Mouse (Mus musculus) CH12.LX (cell line): ENCODE measurements at regions not wholly inside any gene's neighbourhood (a gene's known extent, or its start where the extent isn't known, plus 50 kb on each side); places are given as distances from the start of the nearest gene placed in this dataset.

Experiments used
- DNase-seq: peaks from one replicate; pipeline ENCODE4 v3.0.0-alpha.2; 2013; ENCODE audit errors: extremely low read depth
- H3K27ac ChIP-seq: 2 replicates; pipeline ENCODE4 v1.5.1; 2012; ENCODE audit warnings: low read depth, mild to moderate bottlenecking, control low read depth, moderate library complexity; ENCODE audit not compliant: insufficient read depth
- H3K27me3 ChIP-seq: replicated peaks from 2 replicates; pipeline ENCODE3; 2012; ENCODE audit warnings: inconsistent platforms
- H3K36me3 ChIP-seq, 2 experiments: replicated peaks in 1 of 2; 2 replicates each; pipeline versions ENCODE3 to v1.6.1; 2012; ENCODE audit warnings: inconsistent platforms in 1 of 2, low read length in 1 of 2, mild to moderate bottlenecking in 1 of 2, mixed read lengths in 1 of 2, moderate library complexity in 1 of 2; ENCODE audit not compliant: control insufficient read depth in 1 of 2, insufficient read depth in 1 of 2
- H3K4me1 ChIP-seq, 2 experiments: 2 replicates each; pipeline ENCODE4 v1.6.1; 2012; ENCODE audit warnings: inconsistent platforms in 1 of 2, moderate library complexity in 1 of 2; ENCODE audit not compliant: insufficient read depth in 2 of 2, control insufficient read depth in 1 of 2
- H3K4me2 ChIP-seq: 2 replicates; pipeline ENCODE4 v1.6.1; 2012; ENCODE audit warnings: low read depth, mild to moderate bottlenecking, control low read depth; ENCODE audit not compliant: poor library complexity, insufficient read depth, severe bottlenecking
- H3K4me3 ChIP-seq, 3 experiments: fragments of 150-350 bp in 1 of 3; sonication (generic) in 1 of 3; replicated peaks in 1 of 3; 2 replicates each; pipeline versions ENCODE3 to v1.5.1; 2011 to 2012; ENCODE audit warnings: low read depth in 2 of 3, low read length in 2 of 3, mild to moderate bottlenecking in 2 of 3, moderate library complexity in 2 of 3, control low read depth in 1 of 3, improper control_type of control experiment in 1 of 3, inconsistent platforms in 1 of 3, mixed read lengths in 1 of 3; ENCODE audit not compliant: poor library complexity in 1 of 3
- H3K79me2 ChIP-seq: replicated peaks from 2 replicates; pipeline ENCODE4 v1.6.1; 2012; ENCODE audit warnings: mild to moderate bottlenecking, moderate library complexity; ENCODE audit not compliant: control insufficient read depth, poor library complexity, insufficient read depth, severe bottlenecking; ENCODE audit errors: extremely low read depth
- H3K9ac ChIP-seq: 2 replicates; pipeline ENCODE4 v1.6.1; 2012; ENCODE audit warnings: low read depth, mild to moderate bottlenecking, control low read depth, moderate library complexity; ENCODE audit not compliant: insufficient read depth
- H3K9me3 ChIP-seq: replicated peaks from 2 replicates; pipeline ENCODE3; 2012; ENCODE audit warnings: low read length, inconsistent platforms, mixed read lengths
- BHLHE40 ChIP-seq: IDR thresholded peaks from 2 replicates; pipeline ENCODE4 v1.6.1; 2011; ENCODE audit warnings: mild to moderate bottlenecking, low read depth, low read length, improper control_type of control experiment
- CHD1 ChIP-seq: IDR thresholded peaks from 2 replicates; pipeline ENCODE4 v1.6.1; 2012; ENCODE audit warnings: low read depth, low read length, improper control_type of control experiment, inconsistent platforms
- E2F4 ChIP-seq: IDR thresholded peaks from 2 replicates; pipeline ENCODE4 v1.6.1; 2011; ENCODE audit warnings: low read depth, low read length, improper control_type of control experiment; ENCODE audit not compliant: insufficient replicate concordance
- ELF1 ChIP-seq: IDR thresholded peaks from 2 replicates; pipeline ENCODE4 v1.6.1; 2014; ENCODE audit warnings: low read depth, mild to moderate bottlenecking, inconsistent platforms, low read length, improper control_type of control experiment
- EP300 ChIP-seq: IDR thresholded peaks from 2 replicates; pipeline ENCODE4 v1.6.1; 2011; ENCODE audit warnings: low read length, improper control_type of control experiment
- ETS1 ChIP-seq: conservative IDR thresholded peaks from 2 replicates; pipeline ENCODE4 v1.6.1; 2012; ENCODE audit warnings: low read depth, mild to moderate bottlenecking, inconsistent platforms, low read length, improper control_type of control experiment, moderate library complexity
- GABPA ChIP-seq: IDR thresholded peaks from 2 replicates; pipeline ENCODE4 v1.6.1; 2012; ENCODE audit warnings: low read depth, low read length, improper control_type of control experiment, inconsistent platforms; ENCODE audit not compliant: insufficient replicate concordance
- HCFC1 ChIP-seq: IDR thresholded peaks from 2 replicates; pipeline ENCODE4 v1.6.1; 2012; ENCODE audit warnings: low read depth, mild to moderate bottlenecking, inconsistent platforms, low read length, improper control_type of control experiment
- IRF4 ChIP-seq: IDR thresholded peaks from 2 replicates; pipeline ENCODE4 v1.6.1; 2014; ENCODE audit warnings: low read depth, mild to moderate bottlenecking, inconsistent platforms, low read length, improper control_type of control experiment
- JUN ChIP-seq: IDR thresholded peaks from 2 replicates; pipeline ENCODE4 v1.6.1; 2011; ENCODE audit warnings: low read depth, mild to moderate bottlenecking, low read length, improper control_type of control experiment, moderate library complexity; ENCODE audit not compliant: insufficient read depth
- JUND ChIP-seq: conservative IDR thresholded peaks from 2 replicates; pipeline ENCODE4 v1.6.1; 2011; ENCODE audit warnings: low read depth, low read length, improper control_type of control experiment
- KAT2A ChIP-seq: IDR thresholded peaks from 2 replicates; pipeline ENCODE4 v1.6.1; 2012; ENCODE audit warnings: low read length, improper control_type of control experiment, inconsistent platforms; ENCODE audit not compliant: insufficient replicate concordance
- MAFK ChIP-seq: IDR thresholded peaks from 2 replicates; pipeline ENCODE4 v1.6.1; 2011; ENCODE audit warnings: low read length, improper control_type of control experiment; ENCODE audit not compliant: insufficient replicate concordance
- MAX ChIP-seq: IDR thresholded peaks from 2 replicates; pipeline ENCODE4 v1.6.1; 2011; ENCODE audit warnings: low read length, improper control_type of control experiment
- MAZ ChIP-seq: IDR thresholded peaks from 2 replicates; pipeline ENCODE4 v1.6.1; 2012; ENCODE audit warnings: low read depth, mild to moderate bottlenecking, inconsistent platforms, low read length, improper control_type of control experiment, moderate library complexity
- MEF2A ChIP-seq: IDR thresholded peaks from 2 replicates; pipeline ENCODE4 v1.6.1; 2014; ENCODE audit warnings: low read depth, mild to moderate bottlenecking, inconsistent platforms, low read length, improper control_type of control experiment, borderline replicate concordance
- NRF1 ChIP-seq: IDR thresholded peaks from 2 replicates; pipeline ENCODE4 v1.6.1; 2014; ENCODE audit warnings: low read depth, mild to moderate bottlenecking, inconsistent platforms, low read length, improper control_type of control experiment, moderate library complexity
- PAX5 ChIP-seq: IDR thresholded peaks from 2 replicates; pipeline ENCODE4 v1.6.1; 2012; ENCODE audit warnings: low read length, inconsistent platforms, mixed read lengths
- POLR2AphosphoS2 ChIP-seq: IDR thresholded peaks from 2 replicates; pipeline ENCODE4 v1.6.1; 2011; ENCODE audit warnings: low read depth, low read length, improper control_type of control experiment
- RAD21 ChIP-seq: IDR thresholded peaks from 2 replicates; pipeline ENCODE4 v1.6.1; 2011; ENCODE audit warnings: low read depth, mild to moderate bottlenecking, low read length, improper control_type of control experiment, moderate library complexity
- SIN3A ChIP-seq: IDR thresholded peaks from 2 replicates; pipeline ENCODE4 v1.6.1; 2012; ENCODE audit warnings: low read length, improper control_type of control experiment, inconsistent platforms
- TBP ChIP-seq: conservative IDR thresholded peaks from 2 replicates; pipeline ENCODE4 v1.6.1; 2011; ENCODE audit warnings: low read depth, low read length, improper control_type of control experiment
- USF1 ChIP-seq: IDR thresholded peaks from 2 replicates; pipeline ENCODE4 v1.6.1; 2014; ENCODE audit warnings: low read depth, mild to moderate bottlenecking, inconsistent platforms, low read length, improper control_type of control experiment
- USF2 ChIP-seq: conservative IDR thresholded peaks from 2 replicates; pipeline ENCODE4 v1.6.1; 2011; ENCODE audit warnings: low read depth, low read length, improper control_type of control experiment
- ZKSCAN1 ChIP-seq: IDR thresholded peaks from 2 replicates; pipeline ENCODE4 v1.6.1; 2012; ENCODE audit warnings: low read depth, inconsistent platforms, low read length, improper control_type of control experiment, borderline replicate concordance
- ZMIZ1 ChIP-seq: IDR thresholded peaks from 2 replicates; pipeline ENCODE4 v1.6.1; 2012; ENCODE audit warnings: low read depth, mild to moderate bottlenecking, inconsistent platforms, low read length, improper control_type of control experiment
- ZNF384 ChIP-seq: IDR thresholded peaks from 2 replicates; pipeline ENCODE4 v1.6.1; 2012; ENCODE audit warnings: low read depth, low read length, improper control_type of control experiment, inconsistent platforms
- dilution Hi-C: fragments of 300-500 bp; cut with MboI; formaldehyde crosslinking; loops from 2 replicates; pipeline ENCODE4 v1.14.3; 2020; ENCODE audit warnings: low sequenced_read_pairs; ENCODE audit not compliant: extremely low pct_unique_long_range_greater_than_20kb, extremely low pct_ligation_motif_present
- in situ Hi-C: fragments of 300-500 bp; cut with MboI; formaldehyde crosslinking; loops from 3 replicates; pipeline ENCODE4 v1.14.3; 2019; ENCODE audit warnings: low sequenced_read_pairs, low pct_ligation_motif_present, low pct_unique_long_range_greater_than_20kb, mixed read lengths

- TF ChIP-seq GABPA (no peak), SIN3A (no peak), PAX5 (no peak), E2F4 (no peak), USF1 (no peak), HCFC1 (no peak), ELF1 (no peak), USF2 (no peak), ETS1 (no peak), JUN (no peak), POLR2AphosphoS2 (no peak), MEF2A (no peak), BHLHE40 (no peak), MAFK (no peak), ZNF384 (no peak), MAX (no peak), NRF1 (no peak), ZKSCAN1 (no peak), MAZ (no peak)
- Histone ChIP-seq H3K9me3 (peaks cover 26% of the 10 kb centered on the region), H3K4me3 (no peak overlapping the region), H3K27ac (no peak overlapping the region), H3K79me2 (no peaks in the 10 kb centered on the region), H3K4me2 (no peak overlapping the region), H3K4me1 (no peaks in the 10 kb centered on the region), H3K27me3 (no peaks in the 10 kb centered on the region), H3K36me3 (no peaks in the 10 kb centered on the region), H3K9ac (no peak overlapping the region)
- dilution Hi-C loops (no loop called here), in situ Hi-C loops (no loop called here)
- DNase-seq: no peak
Observed at GRCm38 (mm10) chr17:62297393-62298060, 583.6 kb downstream of the Efna5 start.

- dilution Hi-C loops: no loop called here
- Histone ChIP-seq H3K9ac (no peak overlapping the region), H3K4me3 (no peak overlapping the region), H3K4me1 (no peaks in the 10 kb centered on the region), H3K9me3 (peaks cover 30% of the 10 kb centered on the region), H3K4me2 (no peak overlapping the region), H3K36me3 (no peaks in the 10 kb centered on the region), H3K27ac (no peak overlapping the region), H3K27me3 (no peaks in the 10 kb centered on the region)
- no peak for DNase-seq
- TF ChIP-seq IRF4: no peak
- TF ChIP-seq ZMIZ1: no peak
- TF ChIP-seq NRF1: no peak
- no peak for TF ChIP-seq JUND
- no peak for TF ChIP-seq MEF2A
- no peak for TF ChIP-seq MAZ
- TF ChIP-seq SIN3A: no peak
- no peak for TF ChIP-seq KAT2A
- no peak for TF ChIP-seq GABPA
- TF ChIP-seq POLR2AphosphoS2: no peak
- no peak for TF ChIP-seq CHD1
- no peak for TF ChIP-seq E2F4
- TF ChIP-seq TBP: no peak
- no peak for TF ChIP-seq EP300
- TF ChIP-seq RAD21: no peak
- TF ChIP-seq JUN: no peak
- TF ChIP-seq ZNF384: no peak
- TF ChIP-seq MAFK: no peak
- TF ChIP-seq USF1: no peak
- TF ChIP-seq, all 38 proteins: peak for 0
- in situ Hi-C loops: no loop called here
- no peaks in the 10 kb centered on the region for H3K79me2 ChIP-seq
Observed at GRCm38 (mm10) chr17:62295412-62295811, 585.7 kb downstream of the Efna5 start.
